Mouse (Mus musculus) spleen, adult 12 weeks (tissue): ENCODE data around the gene Asgr1.
"Not testable (repeated sequence)": the region's sequence is repeated elsewhere in the genome, so short reads cannot be mapped to it uniquely, and the experiment has no call there.

Experiments used
- DNase-seq: peaks from one replicate; pipeline ENCODE4 v3.0.0; 2022; ENCODE audit warnings: low spot score

The Asgr1 gene

DNA sequence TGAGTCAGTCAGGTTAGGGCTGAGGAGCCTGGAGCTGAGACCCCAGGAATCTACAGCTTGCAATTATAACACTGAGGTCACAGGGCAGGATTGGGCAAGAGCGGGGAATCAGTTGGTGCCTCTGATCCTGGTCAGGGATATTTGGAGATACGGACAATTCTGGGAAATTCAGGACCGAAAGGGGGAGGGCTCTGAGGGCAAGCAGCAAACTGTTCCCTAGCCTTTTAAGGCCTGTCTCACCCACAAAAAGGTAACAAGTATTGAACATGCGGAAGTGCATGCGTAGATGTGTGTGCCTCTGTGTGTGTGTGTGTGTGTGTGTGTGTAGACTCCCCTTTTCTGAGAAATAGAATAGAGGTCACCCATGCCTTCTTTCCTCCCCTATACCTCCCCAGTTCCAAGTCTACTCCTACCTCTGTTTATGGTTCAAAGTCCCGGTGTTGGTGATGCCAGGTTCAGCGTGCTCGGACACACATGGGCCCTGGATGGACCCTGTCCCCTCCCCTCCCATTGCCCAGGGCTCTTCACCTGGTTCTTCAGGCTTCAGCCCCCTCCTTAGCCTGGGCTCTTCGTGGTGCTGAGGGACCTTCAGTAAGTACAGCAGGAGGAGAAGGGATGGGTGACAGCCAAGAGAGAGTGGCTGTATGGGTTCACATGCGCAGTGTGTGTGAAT lies at the start of gene Asgr1:
Gene Asgr1 (plus strand): TSS at position 188 of the 673 bp plus-strand sequence.
- DNase-seq: no peak

DNA sequence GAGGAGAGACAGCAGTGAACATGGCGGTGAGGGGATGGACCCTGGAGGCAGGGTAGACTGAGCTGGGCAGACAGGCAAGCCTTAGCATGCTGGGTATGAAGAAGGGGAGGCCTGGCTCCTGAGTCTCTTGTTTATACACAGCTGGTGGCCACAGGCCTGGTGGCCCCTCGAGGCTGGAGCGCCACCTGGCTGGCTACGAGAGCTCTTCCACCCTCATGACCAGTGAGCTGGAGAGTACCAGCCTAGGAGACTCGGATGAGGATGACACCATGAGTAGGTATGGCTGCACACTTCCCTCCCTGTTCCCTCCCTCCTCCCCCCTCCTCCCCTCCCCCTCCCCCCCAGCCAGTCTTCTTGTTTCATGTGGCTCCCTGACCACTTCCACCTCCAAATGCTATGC lies 48.4 kb upstream of the Asgr1 start:
- DNase-seq: no peak

DNA sequence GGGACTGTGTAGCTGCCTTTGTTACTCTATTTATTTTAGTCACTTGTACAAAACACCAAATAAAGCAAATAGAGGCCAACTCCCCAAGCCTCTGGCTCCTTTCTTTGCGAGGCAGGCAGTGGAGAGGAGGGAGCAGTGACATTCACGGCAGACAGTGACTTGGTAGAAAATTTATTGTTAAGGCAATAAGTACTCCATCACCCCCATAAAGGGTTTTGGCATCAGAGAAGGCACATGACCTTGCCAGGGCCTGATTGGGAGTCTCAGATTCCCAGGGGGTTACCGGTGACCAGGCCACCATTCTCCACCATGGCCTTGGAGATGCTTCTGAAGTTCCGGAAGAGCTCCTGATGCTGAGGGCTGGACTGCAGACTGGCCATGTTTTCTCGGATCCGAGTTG lies 43.9 kb upstream of the Asgr1 start:
- DNase-seq: no peak

DNA sequence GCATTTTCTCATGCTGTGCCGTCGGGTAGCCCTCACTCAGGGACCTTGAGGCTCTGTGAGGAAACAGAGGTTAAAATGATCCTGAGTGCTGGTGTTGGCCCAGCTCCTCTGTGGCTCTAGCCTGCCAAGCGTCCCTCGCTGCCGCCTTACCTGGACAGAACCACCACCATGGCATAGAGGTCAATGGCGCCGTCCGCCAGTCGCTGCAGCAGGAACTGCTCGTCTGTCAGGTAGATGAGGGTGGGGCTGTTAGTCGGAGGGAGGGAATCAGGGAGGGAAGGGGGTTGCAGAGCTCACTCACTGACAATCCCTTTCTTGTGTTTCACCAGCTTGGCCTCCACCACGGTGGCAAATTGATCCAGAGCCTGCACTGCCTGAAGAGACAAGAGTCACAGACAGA lies 43.3 kb upstream of the Asgr1 start:
- DNase-seq: no peak

DNA sequence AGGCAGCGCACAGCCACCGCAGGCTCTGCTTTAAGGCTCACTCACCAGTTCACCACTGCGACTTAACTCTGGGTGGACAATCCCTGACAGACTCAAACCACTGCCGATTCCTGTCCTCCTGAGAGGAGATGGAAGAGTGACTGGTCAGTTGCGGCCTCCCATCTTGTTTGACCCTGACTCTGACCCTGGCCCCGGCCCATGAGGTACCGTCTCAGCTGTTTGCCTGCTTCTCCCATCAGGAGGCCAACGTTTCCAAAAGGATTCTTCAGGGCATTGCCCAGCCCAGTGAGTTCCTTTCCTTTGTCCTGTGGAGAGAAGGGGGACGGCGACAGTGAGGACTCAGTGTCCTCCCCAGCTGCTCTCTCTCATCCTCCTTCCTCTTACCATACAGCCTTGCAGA lies 42.9 kb upstream of the Asgr1 start:
- DNase-seq: no peak

DNA sequence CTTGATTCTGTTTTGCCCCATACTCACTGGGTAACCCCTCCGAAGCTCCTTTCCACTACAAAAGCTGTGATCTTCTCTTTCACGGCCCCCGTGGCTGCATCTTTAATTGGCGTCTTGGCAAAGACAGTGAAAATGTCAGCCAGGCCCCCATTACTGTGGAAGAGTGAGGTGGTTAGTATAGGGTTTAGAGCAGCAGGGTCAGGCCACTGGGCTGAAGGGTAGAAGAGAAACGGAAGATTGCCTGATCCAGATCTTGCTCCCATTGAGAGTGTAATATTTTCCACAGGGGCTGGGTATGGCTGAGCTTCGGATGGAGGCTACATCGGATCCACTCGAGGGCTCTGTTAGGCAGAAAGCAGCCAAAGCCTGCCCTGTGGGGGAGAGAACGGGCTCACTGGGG lies 41.0 kb upstream of the Asgr1 start:
- no peak for DNase-seq

DNA sequence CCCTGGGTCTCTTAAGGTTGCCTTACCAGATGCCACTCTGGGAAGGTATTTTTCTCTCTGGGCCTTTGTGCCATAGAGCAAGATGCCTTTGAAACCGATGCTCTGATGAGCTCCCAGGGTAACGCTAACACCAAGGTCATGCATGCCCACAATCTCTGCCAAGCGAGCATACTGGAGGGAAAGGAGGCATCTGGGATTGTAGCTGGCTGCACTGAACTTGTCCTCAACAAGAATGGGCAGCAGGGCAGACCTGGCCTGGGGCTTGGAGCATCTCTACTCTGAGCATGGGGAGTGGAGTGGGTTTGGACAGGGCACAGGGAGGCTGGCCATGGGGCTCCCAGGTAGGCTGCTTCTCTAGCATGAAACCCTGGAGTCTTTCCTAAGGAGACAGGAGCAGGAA lies 40.5 kb upstream of the Asgr1 start:
- no peak for DNase-seq

DNA sequence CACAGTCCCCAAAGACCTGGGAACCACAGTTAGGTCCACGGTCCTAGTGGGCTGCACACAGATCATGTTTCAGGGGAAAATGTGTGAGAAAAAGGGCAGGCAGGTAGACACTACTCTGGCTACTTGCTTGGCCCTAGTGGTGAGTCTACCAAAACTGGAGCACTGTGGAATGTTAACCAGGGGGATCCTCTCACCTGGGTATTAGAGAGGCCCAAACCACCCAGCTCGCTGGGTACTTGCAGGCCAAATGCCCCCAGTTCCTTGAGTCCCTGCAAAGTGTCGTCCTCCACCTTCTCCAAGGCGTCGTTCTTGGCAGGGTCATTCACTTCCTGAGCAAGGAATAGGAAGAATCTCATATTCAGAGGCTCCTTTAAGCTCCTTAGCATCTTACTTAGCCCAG lies 39.8 kb upstream of the Asgr1 start:
- DNase-seq: no peak

DNA sequence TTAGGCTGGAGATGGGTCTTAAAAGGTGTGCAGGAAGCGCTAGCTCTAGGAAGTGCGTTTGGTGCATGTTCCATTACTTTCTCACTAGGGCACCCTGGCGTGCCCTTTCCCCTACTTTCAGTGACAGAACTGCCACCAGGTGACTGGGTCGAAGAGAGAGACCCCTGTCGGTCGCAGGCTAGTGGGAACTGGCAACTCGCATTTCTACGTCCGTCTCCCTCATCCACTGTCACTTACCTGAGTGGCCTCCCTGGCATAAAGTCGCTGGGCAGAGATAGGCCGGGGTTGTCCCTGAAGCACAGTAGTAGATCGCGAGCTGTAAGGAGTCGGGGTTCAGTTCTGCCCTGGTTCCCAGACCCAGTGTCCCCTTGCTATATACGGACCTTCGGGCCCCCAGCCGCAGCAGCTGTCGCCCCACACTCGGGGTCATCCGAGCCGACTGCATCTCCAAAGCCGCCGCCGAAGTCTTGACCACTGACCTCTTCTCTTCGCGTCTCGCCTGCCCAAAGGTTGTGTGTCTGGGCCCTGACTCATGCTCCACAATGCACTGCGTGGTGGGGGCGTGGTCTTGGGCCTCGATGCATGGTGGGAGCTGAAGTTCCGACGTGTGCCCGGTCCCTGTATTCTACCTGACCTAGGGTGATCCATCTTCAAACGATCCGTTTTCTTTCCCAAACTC lies 38.9 kb upstream of the Asgr1 start, which contains the start of gene Acadvl:
Gene Acadvl (minus strand): TSS at position 532 of the 679 bp plus-strand sequence.
- DNase-seq: peak; percentile 73

DNA sequence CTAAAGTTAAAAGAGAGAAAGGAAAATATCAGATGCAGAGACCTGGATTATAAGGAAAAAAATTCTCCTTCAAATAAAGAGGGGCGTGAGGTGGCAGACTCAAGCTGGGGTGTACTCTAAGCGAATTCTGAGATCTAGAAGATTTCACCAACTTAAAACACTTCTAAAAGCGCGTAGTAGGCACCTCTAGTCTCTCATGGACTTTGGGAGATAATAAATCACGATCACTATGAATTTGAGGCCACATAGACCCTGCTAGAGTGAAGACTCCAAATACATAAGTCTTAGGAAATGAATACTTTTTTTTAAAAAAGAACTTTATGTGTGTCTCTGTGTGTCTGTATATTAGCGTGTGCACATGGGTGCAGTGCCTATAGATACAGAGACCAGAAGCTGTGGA lies 38.2 kb upstream of the Asgr1 start:
- no peak for DNase-seq

DNA sequence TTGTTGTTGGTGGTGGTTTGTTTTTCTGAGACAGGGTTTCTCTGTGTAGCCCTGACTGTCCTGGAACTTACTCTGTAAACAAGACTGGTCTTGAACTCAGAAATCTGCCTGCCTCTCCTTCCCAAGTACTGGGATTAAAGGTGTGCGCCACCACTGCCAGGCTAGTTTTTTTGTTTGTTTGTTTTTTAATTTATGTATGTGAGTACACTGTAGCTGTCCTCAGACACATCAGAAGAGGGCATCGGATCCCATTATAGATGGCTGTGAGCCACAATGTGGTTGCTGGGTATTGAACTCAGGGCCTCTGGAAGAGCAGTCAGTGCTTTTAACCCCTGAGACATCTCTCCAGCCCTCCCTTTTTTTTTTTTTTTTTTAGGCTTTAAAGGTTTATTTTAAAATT lies 37.7 kb upstream of the Asgr1 start:
- not testable (repeated sequence) for DNase-seq

DNA sequence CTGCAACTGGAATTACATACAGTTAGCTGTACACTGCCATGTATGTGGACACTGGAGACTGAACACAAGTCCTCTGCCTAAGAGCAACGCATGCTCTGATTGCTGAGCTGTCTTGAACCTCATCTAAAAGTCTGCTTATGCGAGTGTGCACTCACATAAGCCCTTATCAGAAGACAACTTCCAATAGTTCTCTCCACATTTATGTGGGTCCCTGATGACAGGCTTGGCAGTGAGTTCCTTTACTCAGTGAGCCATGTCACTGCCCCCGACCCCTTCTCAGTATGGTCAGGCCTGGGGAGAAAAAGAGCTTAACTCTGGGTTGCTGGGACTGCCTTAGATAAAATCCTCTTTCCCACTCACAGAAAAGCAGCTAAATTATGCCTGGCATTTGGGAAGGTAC lies 37.2 kb upstream of the Asgr1 start, which contains the start of gene Dlg4:
Gene Dlg4 (plus strand): TSS at position 274 of the 400 bp plus-strand sequence.
- DNase-seq: no peak

DNA sequence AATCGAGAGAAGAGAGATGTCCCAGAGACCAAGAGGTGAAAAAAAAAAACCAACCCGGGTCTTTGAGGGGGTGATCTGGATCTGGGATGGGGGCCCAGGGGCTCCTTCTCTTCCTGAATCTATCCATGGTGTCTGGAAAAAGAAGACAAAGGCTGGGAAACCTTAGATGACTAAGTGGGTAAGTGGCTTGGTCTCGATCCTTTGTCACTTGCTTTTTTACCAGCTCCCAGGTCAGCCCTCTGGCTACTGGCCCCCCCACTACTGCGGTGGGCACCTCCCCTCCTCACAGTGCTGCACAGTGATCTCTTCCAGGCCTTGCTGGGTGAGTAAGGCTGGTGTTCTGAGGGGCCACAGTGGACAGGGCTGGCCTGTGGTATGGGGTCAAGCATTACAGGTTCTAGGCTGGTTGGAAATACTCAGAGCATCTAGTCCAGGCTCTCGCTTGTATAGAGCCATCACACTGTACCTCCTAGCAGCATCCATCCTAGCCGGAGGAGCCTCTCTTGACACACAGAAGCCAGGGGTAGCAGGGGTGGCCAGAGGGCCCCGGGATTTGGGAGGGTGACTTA lies 36.6 kb upstream of the Asgr1 start:
- no peak for DNase-seq

DNA sequence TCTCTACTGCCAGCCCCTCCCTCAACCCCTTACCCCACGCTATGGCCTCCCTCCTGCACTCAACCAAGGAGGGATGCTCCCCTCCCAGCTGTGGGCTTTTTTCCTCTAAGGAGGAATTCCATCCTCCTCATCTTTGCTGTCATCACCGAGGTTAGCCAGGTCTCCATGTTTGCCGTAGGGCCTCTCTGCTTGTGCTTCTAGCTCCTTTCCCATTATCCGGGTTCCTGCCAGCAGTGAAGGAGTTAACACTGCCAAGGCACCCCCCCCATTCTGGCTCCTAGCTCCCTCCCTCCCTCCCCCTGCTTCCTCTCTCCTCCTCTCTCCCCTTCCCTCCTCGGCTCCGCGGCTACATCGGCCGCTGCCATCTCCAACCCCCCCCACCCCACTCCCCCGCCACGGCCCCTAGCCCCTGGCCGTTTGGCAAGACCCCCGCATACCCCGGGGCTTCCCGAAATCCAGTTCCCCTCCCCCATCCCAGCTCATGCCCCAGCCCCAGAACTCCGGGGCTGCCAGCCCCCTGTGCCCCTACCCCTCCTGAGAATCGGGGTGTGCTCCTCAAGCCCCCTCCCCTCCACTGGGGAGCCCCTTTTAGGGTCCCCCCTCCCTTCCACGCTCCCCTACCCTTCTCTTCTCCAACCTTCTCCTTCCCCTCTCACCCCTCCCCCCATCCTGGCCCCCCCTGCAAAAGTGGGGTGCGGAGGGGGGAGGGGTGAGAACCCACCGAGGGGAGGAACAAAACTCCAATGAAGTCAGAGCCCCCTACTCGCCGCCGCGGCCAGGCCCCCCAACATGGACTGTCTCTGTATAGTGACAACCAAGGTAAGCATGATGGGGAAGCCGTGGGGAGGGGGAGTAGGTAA lies 35.5 kb upstream of the Asgr1 start:
- no peak for DNase-seq

DNA sequence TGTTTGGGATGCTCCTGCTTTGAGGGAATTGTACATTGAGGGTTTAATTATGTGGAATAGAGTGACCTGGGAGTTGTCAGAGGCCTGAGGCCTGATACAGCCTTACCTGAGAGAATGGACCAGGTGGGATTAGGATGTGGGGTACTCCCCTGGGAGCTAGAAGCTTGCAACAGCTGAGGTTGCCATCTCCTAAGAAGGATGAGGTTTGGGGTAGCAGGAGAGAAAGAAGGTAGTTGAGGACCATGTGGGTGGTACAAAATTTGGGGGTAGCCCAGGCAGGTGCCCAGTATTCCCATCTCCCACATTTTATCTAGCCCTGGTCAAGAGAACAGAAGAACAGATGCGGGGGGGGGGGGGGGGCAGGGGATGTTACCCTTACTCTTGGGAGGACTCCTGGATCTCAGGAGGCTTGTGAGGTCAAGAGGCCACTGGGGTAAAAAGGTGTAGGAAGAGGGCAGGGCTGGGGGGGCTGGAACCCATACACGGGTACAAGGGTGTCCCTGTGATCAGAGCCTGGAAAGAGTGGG lies 34.3 kb upstream of the Asgr1 start:
- no peak for DNase-seq

DNA sequence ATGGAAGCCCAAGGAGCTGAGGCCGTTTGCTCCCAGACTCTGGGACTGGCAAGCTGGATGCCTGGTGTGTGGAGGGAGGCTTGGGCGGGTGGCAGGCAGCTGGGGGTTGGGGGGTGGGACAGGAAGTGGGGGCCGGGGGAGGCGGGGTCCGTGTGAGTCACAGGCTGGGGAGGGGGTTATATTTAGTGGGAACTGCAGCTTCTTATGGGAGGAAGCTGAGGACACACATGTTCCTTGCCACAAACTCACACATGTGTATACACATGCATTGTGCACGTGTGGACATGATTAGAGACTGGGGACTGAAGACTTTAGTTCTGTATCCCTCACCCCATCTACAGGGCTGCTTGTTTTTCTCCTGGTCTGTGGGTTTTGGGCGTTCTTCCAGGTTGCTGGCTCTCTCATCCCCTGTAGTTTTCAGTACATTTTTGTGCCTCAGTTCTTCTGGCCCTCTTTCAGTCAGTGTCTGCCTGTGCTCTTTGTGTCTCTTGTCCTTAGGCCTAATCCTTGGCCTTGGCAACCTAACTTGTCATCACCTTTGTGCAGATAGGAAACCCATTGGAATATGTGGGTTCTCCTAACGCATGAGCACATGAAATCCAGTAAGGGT lies 33.8 kb upstream of the Asgr1 start:
- no peak for DNase-seq

DNA sequence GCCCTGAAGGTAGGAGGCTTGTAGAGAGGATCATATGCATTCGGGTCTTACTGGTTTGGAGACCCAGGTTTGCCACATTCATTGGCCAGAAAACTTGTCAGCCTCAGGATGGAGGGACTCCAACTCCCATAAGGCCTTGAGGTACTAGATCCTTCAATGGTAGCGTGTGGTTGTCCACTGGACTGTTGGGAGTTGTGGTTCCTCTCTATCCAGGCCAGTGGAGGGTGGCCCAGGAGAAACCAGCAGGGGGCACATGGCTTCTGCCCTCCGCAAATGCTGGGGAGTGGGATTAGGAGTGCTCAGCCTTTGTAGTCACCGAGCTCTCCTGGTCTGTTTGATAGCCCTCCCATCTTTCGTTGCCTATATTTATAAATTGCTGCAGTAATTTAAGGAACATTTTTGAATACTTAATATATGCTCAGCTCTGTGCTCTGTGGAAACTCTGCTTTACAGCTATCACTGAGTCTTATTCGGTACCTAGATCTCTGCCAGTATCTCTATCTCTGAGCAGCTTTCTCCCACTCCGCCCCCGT lies 33.1 kb upstream of the Asgr1 start:
- peak; percentile 32 for DNase-seq

DNA sequence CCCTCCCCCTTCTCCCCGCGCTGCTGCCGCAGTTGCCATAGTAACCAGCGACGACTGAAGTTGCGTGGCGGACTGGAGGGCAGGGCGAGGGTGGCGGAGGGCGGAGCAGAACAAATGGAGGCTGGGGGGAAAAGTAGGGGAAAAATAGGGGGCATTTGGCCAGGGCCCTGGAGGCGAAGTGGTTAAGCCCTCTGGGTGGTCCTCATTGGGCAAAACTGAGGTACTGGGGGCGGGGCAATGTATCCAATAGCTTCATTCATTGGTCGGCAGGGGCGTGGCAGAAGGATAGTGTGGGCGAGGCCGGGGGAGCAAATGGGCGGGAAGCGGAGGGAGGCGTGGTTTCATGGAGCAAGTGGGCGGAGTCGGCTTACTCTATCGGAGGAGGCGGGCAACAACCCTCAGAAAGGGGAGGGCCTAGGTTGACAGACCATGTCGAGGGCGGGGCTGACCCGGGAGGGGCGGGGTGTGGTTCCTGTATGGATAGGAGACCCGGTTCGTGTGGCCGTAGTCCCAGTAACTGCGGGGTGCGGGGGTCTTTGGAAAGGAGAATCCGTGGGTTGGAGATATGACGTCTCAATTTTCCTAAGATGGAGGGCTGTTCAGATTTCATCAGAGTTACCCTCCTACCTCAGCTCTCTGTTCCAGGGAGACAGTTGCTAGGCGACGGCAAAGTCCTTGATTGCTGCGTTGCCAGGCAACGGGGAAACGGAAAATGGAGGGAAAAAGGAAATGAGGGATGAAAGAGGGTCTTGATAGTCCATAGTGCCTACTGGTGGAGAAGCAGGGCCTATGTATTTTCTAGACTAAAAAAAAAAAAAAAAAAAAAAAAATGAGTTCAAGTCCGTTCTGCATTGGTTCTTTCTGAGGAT lies 32.4 kb upstream of the Asgr1 start:
- DNase-seq: peak; percentile 85

DNA sequence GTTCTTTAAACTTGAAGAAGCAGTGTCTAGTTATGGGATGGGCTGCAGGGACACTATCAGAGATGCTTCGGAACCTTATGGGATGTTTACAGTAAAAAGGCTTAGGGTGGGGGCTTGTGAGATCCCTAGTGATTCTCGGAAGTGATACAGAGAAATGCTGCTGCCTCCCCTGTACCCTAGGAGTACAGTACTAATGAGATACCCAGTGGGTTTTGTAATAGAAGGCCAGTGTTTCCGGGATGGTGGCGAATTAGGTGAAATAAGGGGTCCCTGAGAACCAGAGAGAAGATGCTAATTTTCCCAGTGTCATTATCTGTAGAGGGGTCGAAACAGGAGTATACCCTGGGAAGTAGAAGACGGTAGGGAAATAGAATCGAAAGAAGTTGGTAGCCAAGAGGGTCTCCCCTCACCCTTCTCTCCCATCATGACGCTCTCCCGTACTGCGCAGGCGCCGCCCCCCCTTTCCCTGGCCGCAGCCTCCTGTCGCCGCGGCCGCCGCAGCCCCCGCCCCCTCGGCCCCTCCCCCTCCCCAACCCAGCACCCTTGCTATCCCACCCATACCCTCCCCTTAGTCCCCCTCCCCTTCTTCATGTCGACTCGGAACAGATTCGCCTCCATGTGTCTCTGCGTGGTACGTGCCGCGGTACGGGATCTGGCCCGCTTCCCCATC lies 30.3 kb upstream of the Asgr1 start:
- DNase-seq: no peak

DNA sequence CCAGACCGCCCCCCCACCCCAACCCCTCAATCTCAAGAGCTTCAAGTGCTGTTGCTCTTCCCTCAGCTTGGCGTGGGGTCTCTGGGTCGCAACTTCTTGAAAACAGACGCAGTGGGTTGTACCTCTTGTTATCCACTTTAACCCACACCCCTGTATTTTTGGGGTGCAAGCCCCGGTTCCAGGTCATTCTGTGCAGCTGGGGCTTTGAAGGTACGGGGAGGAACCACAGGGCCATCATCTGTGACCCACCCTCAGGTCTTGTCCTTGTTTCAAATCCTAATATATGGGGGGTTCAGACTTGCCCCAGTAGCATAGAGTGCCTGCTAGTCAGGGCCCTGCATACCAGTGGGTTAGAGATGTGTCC lies 29.8 kb upstream of the Asgr1 start:
- DNase-seq: no peak
